Mouse (Mus musculus) inflammation-experienced regulatory T-cells, adult 6 months (primary cell): Measurements from ENCODE around the gene 4930415L06Rik. TPM values are rescaled to one million over a fixed set of nuclear protein-coding genes. Genes with fewer than 3 reads are reported as not detected.

Experiments used
- ATAC-seq: one replicate; pipeline ENCODE4 v1.8.0; 2017
- polyA plus RNA-seq, 3 experiments: library from polyadenylated mRNA; unstranded; fragments of 100-300 nt; shearing (Covaris generic); gene quantifications; one replicate each; pipeline ENCODE4 v1.2.1; 2017

Gene 4930415L06Rik
- polyA plus RNA-seq = not detected

DNA sequence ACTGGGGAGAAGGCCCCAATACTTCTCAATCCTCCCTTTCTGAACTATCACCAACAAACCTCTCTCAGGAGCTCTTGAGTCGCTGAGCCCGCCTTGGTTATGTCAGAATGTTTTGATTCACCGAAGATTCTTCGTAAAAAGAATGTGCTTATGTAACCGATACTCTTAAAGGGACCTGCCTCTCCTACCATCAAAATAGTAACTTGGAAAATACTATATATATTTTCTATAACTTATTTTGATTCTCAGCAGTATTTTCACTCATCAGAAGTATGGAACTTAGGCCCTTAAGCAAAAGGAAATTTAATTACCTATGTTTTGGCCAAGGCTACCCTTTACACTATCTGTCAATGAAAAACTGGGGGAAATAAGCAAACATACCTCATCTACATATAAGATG is at the start of gene 4930415L06Rik:
4930415L06Rik (minus strand) TSS at position 101 of the 400 bp plus-strand sequence.
- ATAC-seq = no peak

DNA sequence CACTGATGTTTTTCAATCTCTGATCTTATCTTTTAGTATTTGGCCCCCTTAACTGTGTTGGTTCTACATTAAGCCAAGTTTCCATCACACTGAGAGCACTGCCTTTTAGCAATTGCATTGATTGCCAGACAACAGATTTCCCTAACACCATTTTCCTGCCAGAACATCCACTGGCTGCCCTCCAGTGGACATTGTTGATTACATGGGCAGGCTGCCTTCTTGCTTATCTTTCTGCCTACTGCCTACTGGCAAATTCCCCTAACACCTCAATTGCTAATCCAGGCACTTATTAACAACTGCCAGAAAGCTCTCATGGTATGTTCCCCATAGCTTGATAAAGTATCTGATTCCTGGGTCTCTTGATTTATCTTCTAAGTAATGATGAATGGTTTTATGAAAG is 46.0 kb upstream of the 4930415L06Rik start:
- ATAC-seq = no peak

DNA sequence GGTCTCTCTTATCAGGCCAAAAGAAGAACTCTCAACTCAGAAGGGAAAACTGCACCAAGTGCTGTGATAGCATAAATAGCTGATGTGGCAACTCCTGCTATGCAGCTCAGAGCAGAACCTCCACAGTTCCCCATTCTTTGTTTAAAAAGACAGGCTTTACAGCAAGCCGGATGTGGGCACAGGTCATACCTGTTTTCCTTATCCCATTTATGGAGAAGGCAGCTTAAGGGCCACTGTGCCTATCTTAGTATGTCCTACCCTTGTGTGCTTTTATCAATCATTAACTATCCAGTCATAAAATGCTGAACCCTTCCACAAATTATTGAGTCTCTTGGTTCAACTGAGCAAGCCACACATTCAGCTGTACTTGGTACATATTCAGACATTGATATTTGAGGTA is 27.8 kb downstream of the 4930415L06Rik start:
- ATAC-seq = no peak

Other genes with a start within 250 kb of the 4930415L06Rik start
- gene 4932429P05Rik, start 180.6 kb downstream of the 4930415L06Rik start, polyA plus RNA-seq = not detected